Mouse (Mus musculus): ENCODE results near the gene Olfr16.

- TF ChIP-seq ZNF384 (IDR thresholded peaks at IDR 0.05; ENCODE audit: low read depth, low read length) = no peak
- TF ChIP-seq HCFC1 (IDR thresholded peaks at IDR 0.05; ENCODE audit: borderline replicate concordance, insufficient read depth, low read length) = no peak
- no peak for TF ChIP-seq ZC3H11A (IDR thresholded peaks at IDR 0.05; ENCODE audit: borderline replicate concordance, low read depth, low read length)
These were observed 39.8 kb downstream of the Olfr16 start for GRCm38 (mm10) chr1:172989794-172990634.

Measured in ES-E14 (cell line).